Mouse (Mus musculus): ENCODE results near the gene Zc2hc1c.

Gene Zc2hc1c

GRCm38 (mm10) chr12:85288486-85289156, at the start of gene Zc2hc1c:
Gene Zc2hc1c, plus strand, starts transcription at chr12:85288591.
- in situ Hi-C loops (cut with MboI, MseI): no loop called here

GRCm38 (mm10) chr12:85252083-85252482, 36.3 kb upstream of the Zc2hc1c start:
- in situ Hi-C loops (cut with MboI, MseI): no loop called here

- in situ Hi-C loops (cut with MboI, MseI): no loop called here
Observed at GRCm38 (mm10) chr12:85256074-85256751, 32.2 kb upstream of the Zc2hc1c start.

- in situ Hi-C loops (cut with MboI, MseI): no loop called here
Observed at GRCm38 (mm10) chr12:85257008-85257639, 31.3 kb upstream of the Zc2hc1c start.

- in situ Hi-C loops (cut with MboI, MseI): loop anchor here (10.0 kb wide), 1 partner anchor 48 kb away; the partner anchor contains the start of gene Eif2b2
Observed at GRCm38 (mm10) chr12:85262489-85262888, 25.9 kb upstream of the Zc2hc1c start.

- in situ Hi-C loops (cut with MboI, MseI): loop anchor here (10.0 kb wide), 1 partner anchor 48 kb away; the partner anchor contains the start of gene Eif2b2
Observed at GRCm38 (mm10) chr12:85263190-85263589, 25.2 kb upstream of the Zc2hc1c start.

- in situ Hi-C loops (cut with MboI, MseI): loop anchor here (10.0 kb wide), 1 partner anchor 50 kb away; the partner anchor contains the start of gene Eif2b2
Observed at GRCm38 (mm10) chr12:85264531-85264930, 23.9 kb upstream of the Zc2hc1c start.

GRCm38 (mm10) chr12:85264940-85265339, 23.5 kb upstream of the Zc2hc1c start:
- in situ Hi-C loops (cut with MboI, MseI): loop anchor here (10.0 kb wide), 1 partner anchor 50 kb away; the partner anchor contains the start of gene Eif2b2

GRCm38 (mm10) chr12:85266248-85266647, 22.1 kb upstream of the Zc2hc1c start:
- in situ Hi-C loops (cut with MboI, MseI): loop anchor here (10.0 kb wide), 1 partner anchor 51 kb away; the partner anchor contains the start of gene Eif2b2

- in situ Hi-C loops (cut with MboI, MseI): loop anchor here (10.0 kb wide), 1 partner anchor 55 kb away; the partner anchor contains the start of gene Eif2b2
Observed at GRCm38 (mm10) chr12:85269821-85270220, 18.6 kb upstream of the Zc2hc1c start.

GRCm38 (mm10) chr12:85270319-85270718, 18.1 kb upstream of the Zc2hc1c start, which contains the start of gene Mlh3:
Gene Mlh3, minus strand, starts transcription at chr12:85270599.
- in situ Hi-C loops (cut with MboI, MseI): no loop called here

GRCm38 (mm10) chr12:85271132-85271842, 17.1 kb upstream of the Zc2hc1c start:
- in situ Hi-C loops (cut with MboI, MseI): no loop called here

GRCm38 (mm10) chr12:85271843-85272206, 16.6 kb upstream of the Zc2hc1c start:
- in situ Hi-C loops (cut with MboI, MseI): no loop called here

- in situ Hi-C loops (cut with MboI, MseI): no loop called here
Observed at GRCm38 (mm10) chr12:85273508-85273907, 14.9 kb upstream of the Zc2hc1c start.

- in situ Hi-C loops (cut with MboI, MseI): no loop called here
Observed at GRCm38 (mm10) chr12:85276273-85276672, 12.1 kb upstream of the Zc2hc1c start.

GRCm38 (mm10) chr12:85278919-85279318, 9.5 kb upstream of the Zc2hc1c start:
- in situ Hi-C loops (cut with MboI, MseI): no loop called here

GRCm38 (mm10) chr12:85279396-85280080, 8.9 kb upstream of the Zc2hc1c start:
- in situ Hi-C loops (cut with MboI, MseI): loop anchor here (5.0 kb wide), 1 partner anchor 107 kb away; no protein-coding TSS in a partner anchor

- in situ Hi-C loops (cut with MboI, MseI): loop anchor here (5.0 kb wide), 1 partner anchor 108 kb away; no protein-coding TSS in a partner anchor
Observed at GRCm38 (mm10) chr12:85280105-85280844, 8.1 kb upstream of the Zc2hc1c start.

GRCm38 (mm10) chr12:85280845-85281651, 7.3 kb upstream of the Zc2hc1c start:
- in situ Hi-C loops (cut with MboI, MseI): loop anchor here (5.0 kb wide), 1 partner anchor 109 kb away; no protein-coding TSS in a partner anchor

Data from T-helper 1 cell (primary cell).